Mouse (Mus musculus): Measurements from ENCODE around the gene Fam131a.

The Fam131a gene

DNA sequence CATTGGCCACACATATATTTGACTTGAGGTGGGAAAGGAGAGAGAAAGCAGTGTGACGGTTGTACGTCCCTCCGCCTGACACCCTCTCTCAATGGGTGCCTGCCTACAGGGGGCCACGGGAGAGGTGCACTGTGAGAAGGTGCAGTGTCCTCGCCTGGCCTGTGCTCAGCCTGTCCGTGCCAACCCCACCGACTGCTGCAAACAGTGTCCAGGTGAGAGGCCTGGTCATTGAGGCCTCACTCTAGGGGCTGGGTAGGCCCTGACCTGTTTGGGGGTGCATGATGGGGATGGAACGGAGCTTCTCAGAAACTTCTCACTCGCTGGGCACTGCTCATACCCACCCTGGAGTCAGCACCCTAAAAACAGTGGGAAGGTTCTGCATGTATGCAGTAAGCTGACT is 46.8 kb downstream of the Fam131a start:
- DNase-seq (ENCODE audit: low spot score in 2 of 2) = no peak

DNA sequence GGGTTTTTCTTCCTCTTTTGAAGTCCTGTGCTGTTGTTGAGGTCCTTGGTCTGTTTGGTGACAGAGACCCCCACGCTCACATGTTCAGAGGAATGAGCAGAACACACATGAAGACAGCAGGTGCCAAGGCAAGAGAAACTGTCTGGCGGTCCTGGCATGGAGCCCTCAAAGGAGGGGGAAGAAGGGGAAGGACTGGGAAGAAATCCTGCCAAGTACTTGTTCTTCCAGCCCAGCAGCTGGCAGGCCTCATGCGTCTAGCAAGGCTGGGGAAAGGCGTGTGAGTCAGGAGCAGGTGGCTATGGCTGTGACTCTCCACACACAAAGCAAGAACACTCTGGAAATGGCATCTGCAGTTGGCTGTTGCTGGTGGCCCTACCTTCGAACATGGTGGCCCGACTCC is 53.6 kb downstream of the Fam131a start:
- peak; percentile 58 to 84 for DNase-seq (ENCODE audit: low spot score in 2 of 2)

- DNase-seq (ENCODE audit: low spot score in 2 of 2) = no peak
These were observed 57.5 kb downstream of the Fam131a start for GRCm38 (mm10) chr16:20750518-20750917.
